Mouse (Mus musculus): ENCODE measurements around the gene Sik2. TPM values are rescaled to one million over a fixed set of nuclear protein-coding genes. Genes with fewer than 3 reads are reported as not detected.

Sik2 gene
- polyA plus RNA-seq, 1 experiment from 2014 or later = 15.1 TPM

GRCm38 (mm10) chr9:50856341-50857081 lies 152.4 kb downstream of the Sik2 start:
- ATAC-seq = peak; percentile 89
- H3K36me3 ChIP-seq (ENCODE audit: poor library complexity, severe bottlenecking) = peaks cover 25% of the 10 kb centered on the region
- WGBS = 1% methylated on average over 42 of the region's 45 CpGs
- peak overlapping the region; percentile 83 for H3K9ac ChIP-seq
- no peaks in the 10 kb centered on the region for H3K9me3 ChIP-seq (replicated peaks)
- H3K4me2 ChIP-seq = peak overlapping the region; percentile 70
- H3K4me1 ChIP-seq = peaks cover 40% of the 10 kb centered on the region
- peak overlapping the region; percentile 83 for H3K4me3 ChIP-seq
- no peaks in the 10 kb centered on the region for H3K27me3 ChIP-seq
- H3K27ac ChIP-seq = peak overlapping the region; percentile 82

- no peak for ATAC-seq
- no peaks in the 10 kb centered on the region for H3K9me3 ChIP-seq (replicated peaks)
- peak overlapping the region; percentile 70 for H3K4me2 ChIP-seq
- H3K27me3 ChIP-seq = no peaks in the 10 kb centered on the region
- H3K4me1 ChIP-seq = peaks cover 43% of the 10 kb centered on the region
- peaks cover 17% of the 10 kb centered on the region for H3K36me3 ChIP-seq (ENCODE audit: poor library complexity, severe bottlenecking)
- H3K9ac ChIP-seq = peak overlapping the region; percentile 83; the same call in 1 of the 2 replicates
- WGBS = 63% methylated on average over 5 of the region's 5 CpGs
- H3K27ac ChIP-seq = peak overlapping the region; percentile 82
- H3K4me3 ChIP-seq = peak overlapping the region; percentile 83; the same call in 1 of the 2 replicates
These were observed 153.1 kb downstream of the Sik2 start for GRCm38 (mm10) chr9:50855780-50856179.

- Histone ChIP-seq H3K4me3 (no peak overlapping the region), H3K27me3 (no peaks in the 10 kb centered on the region), H3K4me2 (no peak overlapping the region; the same call in 1 of the 2 replicates), H3K36me3 (ENCODE audit: poor library complexity, severe bottlenecking) (peaks cover 12% of the 10 kb centered on the region), H3K9ac (no peak overlapping the region), H3K4me1 (peaks cover 42% of the 10 kb centered on the region), H3K9me3 (replicated peaks) (no peaks in the 10 kb centered on the region), H3K27ac (no peak overlapping the region)
- 88% methylated on average over 5 of the region's 5 CpGs for WGBS
- ATAC-seq = no peak
These were observed 153.6 kb downstream of the Sik2 start for GRCm38 (mm10) chr9:50855133-50855766.

- Histone ChIP-seq H3K27ac (no peak overlapping the region), H3K27me3 (no peaks in the 10 kb centered on the region), H3K9me3 (replicated peaks) (no peaks in the 10 kb centered on the region), H3K4me3 (no peak overlapping the region), H3K9ac (peak overlapping the region; percentile 2; the same call in 1 of the 2 replicates), H3K4me2 (no peak overlapping the region), H3K4me1 (peaks cover 40% of the 10 kb centered on the region), H3K36me3 (ENCODE audit: poor library complexity, severe bottlenecking) (peaks cover 3% of the 10 kb centered on the region)
- WGBS = 77% methylated on average over 8 of the region's 8 CpGs
- ATAC-seq = no peak
These were observed 154.5 kb downstream of the Sik2 start for GRCm38 (mm10) chr9:50854376-50854775.

GRCm38 (mm10) chr9:50852634-50853349 lies 156.1 kb downstream of the Sik2 start:
- 0 out of 2 replicates have a peak overlapping the region, but pooled peaks have one; percentile 18 for H3K9ac ChIP-seq
- no peaks in the 10 kb centered on the region for H3K27me3 ChIP-seq
- 0 out of 2 replicates have a peak overlapping the region, but pooled peaks have one; percentile 15 for H3K4me2 ChIP-seq
- H3K27ac ChIP-seq = no peak overlapping the region
- peaks cover 35% of the 10 kb centered on the region for H3K4me1 ChIP-seq
- H3K36me3 ChIP-seq (ENCODE audit: poor library complexity, severe bottlenecking) = no peaks in the 10 kb centered on the region
- WGBS = 56% methylated on average over 17 of the region's 17 CpGs
- H3K4me3 ChIP-seq = no peak overlapping the region
- H3K9me3 ChIP-seq (replicated peaks) = no peaks in the 10 kb centered on the region
- no peak for ATAC-seq

GRCm38 (mm10) chr9:50850713-50851112 lies 158.2 kb downstream of the Sik2 start:
- no peak overlapping the region for H3K4me2 ChIP-seq
- H3K36me3 ChIP-seq (ENCODE audit: poor library complexity, severe bottlenecking) = no peaks in the 10 kb centered on the region
- H3K4me1 ChIP-seq = peaks cover 24% of the 10 kb centered on the region
- H3K27ac ChIP-seq = no peak overlapping the region
- no peak for ATAC-seq
- no peaks in the 10 kb centered on the region for H3K27me3 ChIP-seq
- H3K9ac ChIP-seq = no peak overlapping the region; the same call in 1 of the 2 replicates
- H3K4me3 ChIP-seq = no peak overlapping the region
- no peaks in the 10 kb centered on the region for H3K9me3 ChIP-seq (replicated peaks)
- 41% methylated on average over 8 of the region's 8 CpGs for WGBS

GRCm38 (mm10) chr9:50850271-50850670 lies 158.6 kb downstream of the Sik2 start:
- no peak for ATAC-seq
- no peak overlapping the region for H3K9ac ChIP-seq
- no peak overlapping the region; the same call in 1 of the 2 replicates for H3K4me2 ChIP-seq
- H3K4me1 ChIP-seq = peaks cover 20% of the 10 kb centered on the region
- H3K27me3 ChIP-seq = no peaks in the 10 kb centered on the region
- no peaks in the 10 kb centered on the region for H3K36me3 ChIP-seq (ENCODE audit: poor library complexity, severe bottlenecking)
- WGBS = 15% methylated on average over 11 of the region's 11 CpGs
- no peak overlapping the region for H3K4me3 ChIP-seq
- H3K9me3 ChIP-seq (replicated peaks) = no peaks in the 10 kb centered on the region
- H3K27ac ChIP-seq = no peak overlapping the region

GRCm38 (mm10) chr9:50849755-50850154 lies 159.1 kb downstream of the Sik2 start:
- peak; percentile 7; the same call in 1 of the 2 replicates for ATAC-seq
- Histone ChIP-seq H3K36me3 (ENCODE audit: poor library complexity, severe bottlenecking) (no peaks in the 10 kb centered on the region), H3K4me1 (peaks cover 18% of the 10 kb centered on the region), H3K9ac (no peak overlapping the region), H3K27ac (no peak overlapping the region), H3K27me3 (no peaks in the 10 kb centered on the region), H3K4me3 (no peak overlapping the region), H3K4me2 (no peak overlapping the region), H3K9me3 (replicated peaks) (no peaks in the 10 kb centered on the region)
- 76% methylated on average over 9 of the region's 9 CpGs for WGBS

- peaks cover 18% of the 10 kb centered on the region for H3K4me1 ChIP-seq
- H3K36me3 ChIP-seq (ENCODE audit: poor library complexity, severe bottlenecking) = peaks cover 5% of the 10 kb centered on the region; the same call in 1 of the 2 replicates
- no peaks in the 10 kb centered on the region for H3K9me3 ChIP-seq (replicated peaks)
- H3K27me3 ChIP-seq = no peaks in the 10 kb centered on the region
- H3K9ac ChIP-seq = no peak overlapping the region
- H3K4me2 ChIP-seq = no peak overlapping the region
- H3K27ac ChIP-seq = no peak overlapping the region
- WGBS = 22% methylated on average over 8 of the region's 8 CpGs
- ATAC-seq = peak; percentile 84
- no peak overlapping the region for H3K4me3 ChIP-seq
These were observed 159.6 kb downstream of the Sik2 start for GRCm38 (mm10) chr9:50849249-50849648.

- Histone ChIP-seq H3K9me3 (replicated peaks) (no peaks in the 10 kb centered on the region), H3K9ac (no peak overlapping the region), H3K4me3 (no peak overlapping the region), H3K27ac (no peak overlapping the region), H3K36me3 (ENCODE audit: poor library complexity, severe bottlenecking) (peaks cover 9% of the 10 kb centered on the region), H3K4me1 (peaks cover 18% of the 10 kb centered on the region), H3K27me3 (no peaks in the 10 kb centered on the region), H3K4me2 (no peak overlapping the region)
- ATAC-seq = no peak; the same call in 1 of the 2 replicates
- WGBS = 71% methylated on average over 5 of the region's 5 CpGs
These were observed 160.1 kb downstream of the Sik2 start for GRCm38 (mm10) chr9:50848821-50849220.

- Histone ChIP-seq H3K4me3 (no peak overlapping the region), H3K27ac (no peak overlapping the region), H3K27me3 (no peaks in the 10 kb centered on the region), H3K4me2 (no peak overlapping the region), H3K36me3 (ENCODE audit: poor library complexity, severe bottlenecking) (peaks cover 17% of the 10 kb centered on the region), H3K9ac (no peak overlapping the region), H3K4me1 (peaks cover 12% of the 10 kb centered on the region), H3K9me3 (replicated peaks) (no peaks in the 10 kb centered on the region)
- ATAC-seq = no peak
- 72% methylated on average over 12 of the region's 12 CpGs for WGBS
These were observed 161.1 kb downstream of the Sik2 start for GRCm38 (mm10) chr9:50847606-50848368.
